Mouse (Mus musculus): ENCODE measurements around the gene Iqgap1.
"Not testable (repeated sequence)": the region's sequence is repeated elsewhere in the genome, so short reads cannot be mapped to it uniquely, and the experiment has no call there.

DNA sequence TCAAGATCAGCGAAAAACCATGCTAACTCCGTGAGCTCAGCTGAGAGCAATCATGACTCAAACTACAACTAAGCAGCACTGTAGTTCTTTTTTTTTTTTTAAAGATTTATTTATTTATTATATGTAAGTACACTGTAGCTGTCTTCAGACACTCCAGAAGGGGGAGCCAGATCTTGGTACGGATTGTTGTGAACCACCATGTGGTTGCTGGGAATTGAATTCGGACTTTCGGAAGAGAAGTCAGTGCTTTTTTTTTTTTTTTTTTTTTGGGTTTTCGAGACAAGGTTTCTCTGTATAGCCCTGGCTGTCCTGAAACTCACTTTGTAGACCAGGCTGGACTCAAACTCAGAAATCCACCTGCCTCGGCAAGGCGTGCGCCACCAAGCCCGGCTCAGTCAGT lies 76.7 kb downstream of the Iqgap1 start:
- not testable (repeated sequence) for TF ChIP-seq CTCF (IDR thresholded peaks at IDR 0.05; ENCODE audit: borderline replicate concordance, control insufficient read depth, extremely low read depth, insufficient read depth, low read length, poor library complexity); POLR2A (IDR thresholded peaks at IDR 0.05; ENCODE audit: control insufficient read depth, extremely low read depth, insufficient read depth, low read length, poor library complexity)
